Mouse (Mus musculus) urinary bladder, adult 18-20 months (tissue): ENCODE data around the gene Abcf3.

Experiments
- DNase-seq, 2 experiments: peaks; one replicate each; pipeline ENCODE4 v3.0.0; 2022; ENCODE audit warnings: low spot score in 2 of 2, mixed read lengths in 2 of 2

Abcf3 gene

DNA sequence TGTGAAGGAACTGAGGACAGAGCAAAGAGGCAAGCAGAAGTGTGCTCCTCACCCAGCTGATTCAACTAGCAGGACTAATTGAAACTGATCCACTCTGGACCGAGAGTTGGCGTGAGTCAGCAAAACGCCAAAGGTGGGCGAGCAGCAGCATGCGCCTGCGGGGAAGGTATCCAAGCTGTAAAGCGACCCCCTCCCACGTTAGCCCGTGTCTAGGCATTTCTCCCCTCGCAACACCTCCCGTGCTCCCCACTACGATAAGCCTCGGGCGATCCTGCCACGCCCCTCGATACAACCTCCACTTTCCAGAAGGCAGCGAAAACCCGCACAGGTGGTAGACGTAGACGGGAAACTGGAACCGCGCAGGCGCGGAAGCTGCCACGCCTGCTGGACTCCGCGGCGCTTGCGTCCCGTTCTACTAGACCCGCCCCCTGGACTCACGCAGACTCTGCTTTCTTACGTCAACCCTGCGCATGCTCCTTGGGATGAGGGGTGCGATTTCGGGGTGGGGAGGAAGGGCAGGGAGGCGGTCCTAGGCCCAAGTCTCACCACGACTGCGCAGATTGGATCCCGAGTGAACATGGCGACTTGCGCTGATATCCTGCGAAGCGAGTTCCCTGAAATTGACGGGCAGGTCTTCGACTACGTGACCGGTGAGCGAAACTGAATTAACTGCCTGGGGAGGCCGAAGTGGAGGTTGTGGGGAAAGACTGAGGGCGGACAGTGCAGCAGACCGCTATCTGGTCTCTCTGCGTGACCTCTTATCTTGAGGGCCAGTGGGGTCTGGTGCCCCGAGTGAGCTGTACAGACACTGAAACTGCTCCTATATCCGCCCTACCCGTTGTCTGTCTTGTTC lies at the start of gene Abcf3:
Gene Abcf3 (plus strand): TSS at position 482 of the 853 bp plus-strand sequence.
- peak; percentile 90 to 98 for DNase-seq

DNA sequence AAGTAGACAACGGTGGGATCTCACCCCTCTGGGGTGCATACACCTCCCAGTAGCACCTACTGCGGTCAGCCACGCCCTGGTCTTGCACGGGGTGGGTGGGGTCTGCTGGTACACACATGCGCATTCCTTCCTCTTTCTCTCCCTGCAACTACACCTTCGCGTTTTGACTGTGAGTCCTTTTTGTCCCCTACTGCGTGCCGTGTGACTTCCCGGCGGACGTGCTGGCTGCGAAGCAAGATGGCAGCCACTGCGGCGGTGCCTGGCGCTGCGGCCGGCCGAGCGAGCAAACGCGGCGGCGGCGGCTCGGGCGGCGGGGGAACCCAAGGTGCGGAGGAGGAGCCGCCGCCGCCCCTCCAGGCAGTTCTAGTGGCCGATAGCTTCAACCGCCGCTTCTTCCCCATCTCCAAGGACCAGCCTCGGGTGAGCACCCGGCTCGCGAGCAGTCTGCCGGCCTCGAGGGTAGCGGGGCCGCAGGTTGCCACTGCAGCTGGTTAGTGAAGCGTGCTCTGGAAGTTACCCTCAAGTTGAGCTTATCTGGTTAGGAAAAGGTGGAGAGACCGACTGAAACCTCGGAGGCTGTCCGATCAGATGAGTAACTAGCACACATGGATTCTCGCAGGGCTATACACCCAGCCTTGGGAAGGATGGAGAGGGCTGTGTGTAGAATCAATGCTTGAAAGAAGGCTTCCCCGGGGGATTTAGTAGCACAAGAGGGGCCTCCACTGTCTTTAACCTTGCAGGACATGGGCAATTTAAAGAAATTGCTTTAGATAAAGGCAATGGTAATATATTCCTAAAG lies 49.5 kb upstream of the Abcf3 start, which contains the start of gene Eif2b5:
Gene Eif2b5 (plus strand): TSS at position 141 of the 799 bp plus-strand sequence.
- peak; percentile 92 to 96 for DNase-seq

DNA sequence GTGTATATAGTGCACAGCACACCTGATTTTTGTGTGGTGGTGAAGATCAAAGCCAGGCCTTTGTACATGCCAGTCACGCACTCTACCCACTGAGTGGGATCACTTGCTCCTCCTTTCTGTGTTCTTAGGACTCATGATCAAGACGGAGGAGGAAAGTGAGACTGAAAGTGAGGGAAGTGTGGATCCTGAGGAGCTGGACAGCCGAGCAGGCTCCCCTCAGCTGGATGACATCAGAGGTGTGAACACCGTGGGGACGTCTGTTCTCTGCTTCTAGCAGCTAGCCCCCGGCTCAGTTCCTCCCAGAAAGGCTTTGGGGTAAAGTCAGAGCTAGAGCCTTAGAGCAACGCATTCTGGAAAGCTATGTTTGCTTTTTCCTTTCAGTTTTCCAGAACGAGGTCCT lies 42.4 kb upstream of the Abcf3 start:
- no peak for DNase-seq

DNA sequence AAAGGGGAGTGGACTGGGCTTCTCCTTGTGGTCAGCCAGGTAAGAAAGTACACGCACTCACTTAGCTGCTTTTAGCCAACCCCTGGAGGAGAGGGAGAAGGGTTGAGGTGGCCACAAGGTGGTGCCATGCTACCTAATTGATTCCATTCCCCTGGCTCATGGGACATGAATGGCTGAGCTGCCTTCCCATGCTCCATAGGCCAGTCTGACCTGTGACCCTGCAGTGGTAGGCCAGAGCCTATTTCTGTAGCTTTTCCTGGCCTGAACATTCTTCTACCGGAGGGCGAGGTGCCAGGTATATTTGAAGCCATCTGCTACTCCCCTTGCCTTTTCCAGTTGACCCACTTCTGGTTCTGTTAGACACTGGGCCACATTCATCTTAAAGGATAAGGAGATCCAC lies 39.0 kb upstream of the Abcf3 start:
- no peak for DNase-seq

DNA sequence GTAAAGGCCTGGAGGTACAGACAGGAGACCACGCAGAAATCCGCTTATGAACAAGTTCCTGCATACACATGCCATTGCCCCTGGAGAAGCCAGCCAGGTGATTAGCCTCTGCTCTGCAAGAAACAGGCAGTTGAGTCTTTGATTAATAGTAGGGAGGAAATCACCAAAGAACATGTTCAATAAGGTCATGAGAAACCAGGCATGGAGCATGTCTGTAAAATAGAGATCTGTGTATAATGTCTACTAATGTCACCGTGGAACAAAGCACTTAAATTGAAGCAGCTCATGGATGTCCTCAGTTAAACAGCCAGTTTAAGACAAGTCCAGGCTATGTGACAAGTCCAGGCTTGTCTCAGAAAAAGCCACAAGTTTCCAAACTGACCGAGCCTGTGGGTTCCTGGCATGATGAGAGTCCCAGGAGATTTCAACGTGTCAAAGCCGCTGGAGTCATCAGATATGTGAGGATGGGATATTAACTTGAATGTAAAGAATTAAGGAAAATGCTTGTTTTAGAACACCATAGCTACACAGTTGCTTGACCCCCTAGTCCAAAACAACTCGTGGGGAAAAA lies 37.0 kb upstream of the Abcf3 start:
- no peak for DNase-seq

DNA sequence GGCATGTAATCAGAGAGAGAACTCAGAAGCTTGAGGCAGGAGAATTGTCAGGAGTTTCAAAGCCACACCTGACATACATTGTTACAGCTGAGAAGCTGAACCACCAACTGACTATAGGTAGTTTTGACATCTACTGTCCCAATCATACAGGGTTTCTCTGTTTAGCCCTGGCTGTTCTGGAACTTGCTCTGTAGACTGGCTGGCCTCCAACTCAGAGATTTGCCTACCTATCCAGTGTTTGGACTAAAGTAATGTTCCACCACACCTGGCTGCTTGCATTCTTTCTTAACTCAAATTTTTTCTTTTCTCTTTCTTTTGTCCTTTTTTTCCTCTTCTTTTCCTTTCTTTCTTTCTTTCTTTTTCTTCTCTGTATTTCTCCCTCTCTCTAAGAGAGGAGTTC lies 32.3 kb upstream of the Abcf3 start:
- DNase-seq = no peak

DNA sequence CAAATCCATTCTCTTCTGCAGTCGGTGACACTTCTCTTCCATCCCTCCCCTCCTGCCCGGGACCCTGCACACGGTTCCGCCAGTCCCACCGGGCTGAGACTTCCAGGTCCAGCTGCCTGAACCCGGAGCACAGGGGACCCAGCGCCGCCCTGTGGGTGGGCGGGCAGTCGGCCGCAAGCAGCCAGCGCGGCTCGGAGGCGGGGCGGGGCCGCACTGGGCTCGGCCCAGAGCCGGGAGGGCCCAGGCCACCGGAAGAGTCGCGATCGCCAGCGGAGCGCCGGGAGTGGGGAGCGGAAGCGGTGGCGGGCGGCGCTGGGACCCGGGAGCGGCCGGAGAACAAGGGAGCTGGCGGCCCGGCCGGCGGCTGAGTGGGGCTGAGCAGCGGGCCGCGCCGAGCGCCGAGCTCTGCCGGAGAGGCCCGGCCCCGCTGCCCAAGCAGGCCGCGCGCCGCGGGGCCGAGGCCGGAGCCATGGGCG lies 31.6 kb upstream of the Abcf3 start, which contains the start of gene Dvl3:
Gene Dvl3 (plus strand): TSS at position 257 of the 476 bp plus-strand sequence.
- DNase-seq = peak; percentile 77 to 90

DNA sequence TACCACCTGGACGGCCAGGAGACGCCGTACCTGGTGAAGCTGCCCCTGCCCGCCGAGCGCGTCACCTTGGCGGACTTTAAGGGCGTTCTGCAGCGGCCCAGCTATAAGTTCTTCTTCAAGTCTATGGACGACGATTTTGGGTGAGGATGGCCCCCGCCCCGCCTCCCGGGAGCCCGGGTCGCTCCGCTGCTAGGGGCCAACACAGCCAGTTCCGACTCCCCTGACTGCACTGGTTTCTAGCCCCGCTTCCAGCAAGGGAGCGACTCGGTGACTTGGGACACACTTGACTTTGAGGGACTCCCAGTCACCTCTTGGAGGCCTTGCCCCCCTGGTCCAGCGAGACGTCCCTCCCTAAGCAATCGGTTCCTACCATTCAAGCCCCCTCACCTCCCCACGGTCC lies 31.2 kb upstream of the Abcf3 start:
- peak in 1 of 2 experiments; percentile 48 for DNase-seq

DNA sequence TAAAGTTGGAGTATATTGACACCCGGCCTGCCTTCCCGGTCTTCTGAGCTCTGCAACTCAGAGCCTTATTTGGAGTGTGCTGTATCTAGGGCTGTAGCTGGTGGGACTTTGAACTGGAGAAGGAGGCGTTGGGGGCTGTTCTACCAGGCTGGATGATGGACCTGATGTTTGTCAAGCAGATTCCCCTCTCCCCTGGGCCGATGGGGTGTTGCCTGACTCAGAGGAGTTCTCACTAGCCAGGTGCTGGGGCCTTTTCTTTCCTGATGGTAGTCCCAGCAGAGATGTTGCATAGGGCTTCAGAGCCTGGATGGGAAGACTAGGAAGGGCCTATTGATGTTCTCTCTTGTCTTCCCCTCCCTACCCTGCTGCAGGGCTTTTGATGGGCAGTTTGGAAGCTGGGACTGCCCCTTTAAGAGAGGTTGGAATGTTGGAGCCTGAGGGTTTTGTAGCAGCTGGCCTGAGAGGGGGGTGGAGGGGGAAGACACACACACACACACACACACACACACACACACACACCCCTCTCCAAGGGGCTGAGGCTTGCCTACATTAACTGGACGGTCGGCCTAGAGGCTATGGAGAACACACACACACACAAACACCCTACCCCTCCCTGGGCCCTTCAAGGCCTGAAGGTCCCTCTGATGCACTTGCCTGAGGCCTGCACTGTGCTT lies 30.5 kb upstream of the Abcf3 start:
- no peak for DNase-seq

DNA sequence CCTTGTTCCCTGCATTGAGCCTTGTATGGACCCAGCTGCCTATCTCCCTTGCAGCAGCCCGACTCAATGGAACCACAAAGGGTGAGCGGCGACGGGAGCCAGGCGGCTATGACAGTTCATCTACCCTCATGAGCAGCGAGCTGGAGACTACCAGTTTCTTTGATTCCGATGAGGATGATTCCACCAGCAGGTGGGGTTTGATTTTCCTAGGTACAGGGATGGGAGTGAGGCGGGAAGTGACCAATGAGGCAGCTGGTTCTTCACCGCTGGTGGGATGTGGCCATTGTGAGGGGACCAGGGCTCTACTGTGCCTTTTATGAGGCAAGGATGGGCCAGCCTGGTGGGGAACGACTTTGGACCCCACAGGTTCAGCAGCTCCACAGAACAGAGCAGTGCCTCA lies 24.5 kb upstream of the Abcf3 start:
- no peak for DNase-seq

DNA sequence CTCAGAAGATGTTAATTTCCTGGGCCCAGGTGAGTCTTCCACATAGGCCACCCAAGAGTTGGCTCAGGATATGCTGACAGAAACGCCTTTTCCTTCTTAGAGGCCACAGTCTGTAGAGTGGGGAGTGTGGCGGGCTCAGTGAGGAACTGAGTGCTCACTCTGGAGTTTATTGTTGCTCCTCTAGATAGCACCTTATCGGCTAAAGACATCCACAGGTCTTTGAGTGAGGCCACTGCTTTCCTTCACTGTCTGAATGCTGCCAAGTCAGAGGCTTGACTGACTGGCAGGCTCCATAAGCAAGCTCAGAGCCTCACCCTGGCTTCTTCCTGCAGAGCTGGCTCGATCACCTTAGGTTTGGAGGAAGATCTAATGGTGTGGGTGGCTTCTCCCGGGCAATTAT lies 19.6 kb upstream of the Abcf3 start:
- DNase-seq = no peak

DNA sequence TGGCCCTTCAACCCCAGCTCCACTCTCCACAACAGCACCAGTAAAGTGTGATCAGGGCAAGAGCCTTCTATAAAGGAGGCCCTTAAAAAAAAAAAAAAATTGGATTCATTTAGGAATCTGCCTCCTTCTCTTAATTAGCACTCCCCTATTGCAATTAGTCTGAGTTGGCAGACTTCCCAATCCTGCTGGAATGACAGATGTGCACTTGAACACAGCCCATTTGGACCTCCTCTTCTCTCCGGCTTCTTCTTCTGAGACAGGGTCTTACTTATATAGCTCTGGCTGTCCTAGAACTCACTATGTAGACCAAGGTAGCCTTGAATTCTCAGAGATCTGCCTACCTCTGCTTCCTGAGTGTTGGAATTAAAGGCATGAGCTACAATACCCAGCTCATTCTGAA lies 19.0 kb upstream of the Abcf3 start:
- DNase-seq = no peak

DNA sequence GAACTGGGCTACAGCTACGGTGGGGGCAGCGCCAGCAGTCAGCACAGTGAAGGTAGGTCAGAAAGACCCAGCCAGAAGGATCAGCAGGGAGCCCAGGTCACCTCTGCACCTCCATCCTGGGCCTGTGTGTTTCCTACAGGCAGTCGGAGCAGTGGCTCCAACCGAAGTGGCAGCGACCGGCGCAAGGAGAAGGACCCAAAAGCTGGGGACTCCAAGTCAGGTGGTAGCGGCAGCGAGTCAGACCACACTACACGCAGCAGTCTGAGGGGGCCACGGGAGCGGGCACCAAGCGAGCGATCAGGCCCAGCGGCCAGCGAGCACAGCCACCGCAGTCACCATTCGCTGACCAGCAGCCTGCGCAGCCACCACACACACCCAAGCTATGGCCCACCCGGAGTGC lies 17.4 kb upstream of the Abcf3 start:
- DNase-seq = no peak

DNA sequence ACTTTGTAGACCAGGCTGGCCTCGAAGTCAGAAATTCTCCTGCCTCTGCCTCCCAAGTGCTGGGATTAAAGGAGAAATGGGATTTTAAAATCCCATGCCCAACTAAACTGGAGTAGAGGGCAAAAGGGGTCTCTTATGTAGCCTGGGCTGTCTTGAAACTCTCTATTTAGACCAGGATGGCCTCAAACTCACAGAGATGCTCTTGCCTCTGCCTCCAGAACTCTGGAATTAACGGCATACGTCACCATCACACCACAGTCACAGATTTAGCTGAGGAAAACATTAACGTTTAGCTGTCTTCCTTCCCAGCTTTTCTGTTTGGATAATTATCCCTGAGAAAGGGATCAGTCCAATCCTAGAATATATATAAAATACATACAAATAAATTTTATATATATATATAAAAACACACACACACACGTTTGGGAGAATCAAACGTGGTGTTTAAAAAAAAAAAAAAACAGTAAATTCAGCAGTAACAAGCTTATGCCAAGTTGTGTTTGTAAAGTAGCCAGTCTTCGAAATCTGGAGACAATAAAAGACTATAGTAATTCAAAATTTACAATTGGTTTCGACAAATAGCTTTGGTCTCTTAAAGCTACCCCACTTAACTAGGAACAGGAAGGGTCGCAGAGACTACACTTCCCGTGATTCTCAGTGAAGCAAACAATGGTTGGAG lies 13.6 kb upstream of the Abcf3 start:
- DNase-seq = no peak

DNA sequence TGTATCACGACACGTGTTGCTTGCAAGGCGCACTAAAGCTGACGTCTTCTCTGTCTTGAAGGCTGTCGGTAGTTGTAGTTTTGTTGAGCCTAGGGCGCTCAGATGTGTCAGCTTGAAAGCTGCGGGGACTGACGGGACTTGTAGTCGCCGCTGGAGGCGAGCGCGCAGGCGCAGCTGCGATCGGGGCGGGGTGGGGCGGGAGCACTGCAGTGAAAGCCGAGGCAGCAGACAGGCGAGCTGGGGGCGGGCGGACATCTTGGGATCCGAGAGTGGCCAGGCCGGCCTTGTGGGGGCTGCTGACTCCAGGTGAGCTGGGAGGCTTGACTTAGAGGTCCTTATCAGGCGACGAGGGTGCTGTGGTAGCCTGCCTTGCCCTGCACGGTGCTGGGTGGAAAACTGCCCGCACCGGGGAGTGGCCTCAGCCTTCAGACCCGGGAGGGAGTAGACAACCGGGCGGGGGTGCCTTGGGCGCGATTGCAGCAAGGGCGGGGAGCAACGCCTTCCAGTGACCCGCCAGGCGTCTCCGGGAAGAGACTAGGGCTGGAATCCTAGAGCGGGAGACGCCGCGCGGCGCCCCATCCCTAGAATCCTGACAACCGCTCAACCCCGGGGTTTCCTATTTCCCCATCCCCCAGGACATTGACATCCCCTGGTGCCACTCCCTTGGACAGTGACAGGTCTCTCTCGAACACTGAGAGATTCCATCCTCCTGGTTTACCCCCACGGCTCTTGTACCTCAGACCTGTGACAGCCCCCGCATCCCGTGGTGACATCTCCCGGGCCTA lies 12.9 kb upstream of the Abcf3 start, which contains the start of gene Ap2m1:
Gene Ap2m1 (plus strand): TSS at position 183 of the 785 bp plus-strand sequence.
- peak; percentile 92 for DNase-seq

DNA sequence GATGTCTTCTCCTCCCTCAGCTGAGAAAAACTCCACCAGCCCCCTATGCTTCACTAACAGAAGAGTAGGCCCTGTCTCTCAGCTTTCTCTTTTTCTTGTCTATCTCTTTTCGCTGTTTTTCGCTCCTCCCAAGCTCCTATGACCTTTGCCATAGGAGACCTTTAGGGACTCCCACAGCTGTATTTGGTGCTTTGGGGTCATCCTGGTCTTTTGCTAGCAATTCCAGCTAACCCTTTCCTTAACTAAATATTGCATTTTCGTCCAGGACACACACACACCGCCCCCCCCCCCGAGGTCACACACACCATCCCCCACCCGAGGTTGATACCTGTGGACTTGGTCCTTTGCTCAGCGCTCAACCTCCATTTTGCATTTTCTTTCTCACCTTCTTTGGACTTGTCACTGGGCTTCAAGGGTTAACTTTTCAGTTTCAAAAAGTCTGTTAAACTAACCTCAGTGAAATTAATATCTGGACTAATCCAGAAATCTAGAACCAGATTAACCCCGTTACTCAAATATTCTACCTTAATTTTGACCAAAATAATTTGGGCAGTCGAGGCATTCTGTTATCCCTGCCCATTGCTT lies 12.2 kb upstream of the Abcf3 start:
- DNase-seq = no peak

DNA sequence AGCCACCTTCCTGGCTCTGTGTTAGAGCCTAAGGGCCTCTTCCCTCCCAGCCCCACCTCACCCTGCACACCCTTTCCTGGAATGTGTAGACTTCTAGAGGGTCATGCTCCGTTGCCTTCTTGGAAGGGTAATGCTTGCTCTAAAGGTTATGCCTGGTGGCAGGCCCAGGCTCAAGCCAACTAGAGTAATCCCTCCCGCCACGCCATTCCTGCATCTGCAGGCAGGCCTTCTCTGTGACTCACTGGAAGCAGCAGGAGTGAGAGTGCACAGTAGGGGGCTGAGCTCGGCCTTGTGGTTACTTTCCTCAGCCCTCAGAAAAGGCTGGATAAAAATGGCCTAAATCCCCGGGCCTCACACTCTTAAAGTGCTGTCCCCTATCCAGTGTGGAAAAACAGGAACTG lies 11.3 kb upstream of the Abcf3 start:
- DNase-seq = no peak

DNA sequence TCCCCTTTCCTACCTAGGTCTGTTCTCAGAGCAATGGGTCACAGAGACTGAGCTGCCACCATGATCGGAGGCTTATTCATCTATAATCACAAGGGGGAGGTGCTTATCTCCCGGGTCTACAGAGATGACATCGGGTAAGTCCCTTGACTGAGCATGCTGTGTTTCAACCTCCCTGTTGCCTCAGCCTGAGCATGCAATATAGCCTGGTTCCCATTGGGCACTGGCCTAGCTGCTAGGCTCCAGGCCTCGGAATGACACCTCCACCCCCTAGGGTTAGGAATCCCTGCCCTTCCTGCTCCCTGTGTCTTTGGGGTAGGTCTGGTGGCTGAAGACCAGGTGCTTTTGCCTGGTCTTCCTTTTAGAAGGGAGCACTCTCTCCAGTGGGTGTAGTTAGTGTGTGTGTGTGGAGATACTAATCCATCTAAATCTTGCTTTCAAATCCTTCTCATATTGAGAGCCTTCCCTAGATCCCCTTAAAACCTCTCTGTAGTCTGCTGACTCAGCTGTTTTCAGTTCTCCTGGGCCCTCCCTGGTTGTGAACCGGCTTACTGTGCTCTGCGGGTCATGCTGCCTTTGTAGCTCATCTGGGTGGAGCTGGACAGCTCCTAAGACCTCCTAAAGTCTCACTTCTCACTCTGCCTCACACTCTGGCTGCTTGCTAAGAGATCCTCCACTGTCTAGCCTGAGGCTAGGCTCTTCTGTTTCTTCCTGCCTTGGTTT lies 10.6 kb upstream of the Abcf3 start:
- no peak for DNase-seq

DNA sequence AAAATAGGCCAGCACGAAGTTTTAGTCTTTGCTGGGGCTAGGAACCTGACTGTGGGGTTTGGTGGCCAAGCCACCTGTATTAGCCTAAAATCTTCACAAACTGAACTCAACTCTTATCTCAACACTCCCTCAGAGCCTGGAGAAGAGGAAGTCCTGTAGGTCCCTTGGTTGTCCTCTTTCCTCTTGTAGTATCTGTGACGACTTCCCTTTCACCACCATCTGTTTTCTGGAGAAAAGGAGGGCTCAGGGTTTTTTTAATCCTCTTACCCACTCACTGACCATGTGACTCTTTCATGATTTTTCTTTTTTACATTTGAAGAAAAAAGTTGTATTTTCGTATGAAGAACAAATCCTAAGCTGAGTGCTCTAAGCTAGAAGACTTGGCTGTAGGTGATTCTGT lies 8.7 kb upstream of the Abcf3 start:
- DNase-seq = no peak
